ENCODE assay signal across 8 mouse cellular contexts in the genomic region with DNA sequence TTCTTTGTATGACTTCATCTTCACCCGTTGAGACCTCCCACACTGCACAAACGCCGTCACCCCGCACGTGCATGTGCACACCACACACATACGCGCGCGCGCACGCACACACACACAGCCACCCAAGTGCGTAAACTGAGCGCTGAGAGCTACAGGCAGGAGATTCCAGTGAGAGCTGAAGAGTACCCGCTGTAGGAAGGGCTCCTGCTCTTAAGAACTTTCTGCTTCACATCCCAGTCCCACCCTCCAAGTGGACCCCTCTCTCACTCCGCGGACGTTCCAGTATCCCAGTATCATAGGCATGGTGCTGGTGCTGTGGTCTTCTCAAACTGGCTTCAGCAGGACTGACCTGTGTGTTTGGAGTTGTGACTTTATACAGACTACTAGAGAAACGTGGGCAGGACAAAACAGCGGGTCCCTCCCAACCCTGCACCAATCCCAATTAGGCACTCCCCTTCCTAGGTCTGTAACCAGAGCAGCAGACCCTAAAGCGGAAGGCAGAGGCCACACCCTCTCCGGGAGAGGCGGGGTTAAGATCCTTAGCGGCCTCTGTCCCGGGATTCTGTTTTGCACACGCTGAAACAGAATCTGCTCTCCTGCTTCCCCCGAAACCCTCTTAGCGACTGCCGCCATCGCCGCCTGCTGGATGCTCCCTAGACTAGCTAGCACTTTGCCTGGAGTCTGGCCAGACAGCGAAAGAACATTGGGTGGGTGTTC. TPM values are rescaled to one million over a fixed set of nuclear protein-coding genes. Genes with fewer than 3 reads are reported as not detected.
DNase-seq lines count a peak whose midpoint lies in the region; ATAC-seq lines count a peak whose summit lies in the region.

A gene (minus strand): TSS at position 501 of the 717 bp plus-strand sequence.

- peaks cover 22% of the 10 kb centered on the region for H3K4me1 ChIP-seq in hindbrain, embryonic 15.5 days (replicated peaks)

- ATAC-seq in hindbrain, embryonic 15.5 days (ENCODE audit: low FRiP score, low read depth): peak; percentile 94

- peak within 1 kb of the TSS; percentile 46 for H3K4me3 ChIP-seq in hindbrain, embryonic 15.5 days

- peak within 1 kb of the TSS; percentile 85 for H3K4me2 ChIP-seq in hindbrain, embryonic 15.5 days

- no peaks in the 10 kb centered on the region for H3K27me3 ChIP-seq in hindbrain, embryonic 15.5 days

- WGBS in hindbrain, embryonic 15.5 days: under 1% methylated on average over 31 of the region's 31 CpGs

- H3K9ac ChIP-seq in hindbrain, embryonic 15.5 days: peak within 1 kb of the TSS; percentile 45

- H3K9me3 ChIP-seq in hindbrain, embryonic 15.5 days: no peaks in the 10 kb centered on the region

- DNase-seq in R1 (ENCODE audit: low read depth, low spot score): peak; percentile 99
- DNase-seq in cerebellum, postnatal 36 days: peak; percentile 83 to 87
- DNase-seq in frontal cortex, postnatal 36 days (ENCODE audit: low spot score in 2 of 2): peak; percentile 93 to 94
- peak; percentile 84 for DNase-seq in left cerebral cortex, adult 11 months (ENCODE audit: low spot score)
- peak; percentile 96 to 98 for DNase-seq in lung, postnatal 4 days
- peak; percentile 77 for DNase-seq in retina, postnatal 7 days (ENCODE audit: low read depth, low spot score)
- peak; percentile 85 for DNase-seq in urinary bladder, adult 2 months (ENCODE audit: low spot score)

- peak within 1 kb of the TSS; percentile 85 for H3K27ac ChIP-seq in hindbrain, embryonic 15.5 days (replicated peaks)

- no peaks in the 10 kb centered on the region for H3K36me3 ChIP-seq in hindbrain, embryonic 15.5 days

RNA-seq across cellular contexts. Expression of the gene that starts here (rescaled TPM):
- polyA plus RNA-seq in hindbrain, embryonic 15.5 days (2015; fragmentation: Nextera tagmentation; extraction: Ambion mirVana): 122 and 136 TPM in 2 replicates
- 9,762 and 10,289 TPM in 2 replicates for polyA plus RNA-seq in urinary bladder, adult 2 months (2012; rRNA removed)

Comparison
In these comparisons a context has a peak if more than half of its experiments do, and no peak if none do; other contexts are left out.
1. Peak in every context shown above with its lines: DNase-seq, ATAC-seq, H3K4me3 ChIP-seq and H3K27ac ChIP-seq.
2. RNA of the gene that starts here (polyA plus RNA-seq): 9,762 to 10,289 TPM in urinary bladder, adult 2 months; 122 to 136 TPM in hindbrain, embryonic 15.5 days; every median in the first group is over 10 times any median in the second.